Mouse (Mus musculus): Measurements from ENCODE around the gene S100a10. TPM values are rescaled to one million over a fixed set of nuclear protein-coding genes. Genes with fewer than 3 reads are reported as not detected.
A peak's percentile ranks its signal among the peaks of the same experiment; 100 is the strongest.

Gene S100a10
- total RNA-seq, 2 experiments from 2014 or later, result 166 to 192 TPM

DNA sequence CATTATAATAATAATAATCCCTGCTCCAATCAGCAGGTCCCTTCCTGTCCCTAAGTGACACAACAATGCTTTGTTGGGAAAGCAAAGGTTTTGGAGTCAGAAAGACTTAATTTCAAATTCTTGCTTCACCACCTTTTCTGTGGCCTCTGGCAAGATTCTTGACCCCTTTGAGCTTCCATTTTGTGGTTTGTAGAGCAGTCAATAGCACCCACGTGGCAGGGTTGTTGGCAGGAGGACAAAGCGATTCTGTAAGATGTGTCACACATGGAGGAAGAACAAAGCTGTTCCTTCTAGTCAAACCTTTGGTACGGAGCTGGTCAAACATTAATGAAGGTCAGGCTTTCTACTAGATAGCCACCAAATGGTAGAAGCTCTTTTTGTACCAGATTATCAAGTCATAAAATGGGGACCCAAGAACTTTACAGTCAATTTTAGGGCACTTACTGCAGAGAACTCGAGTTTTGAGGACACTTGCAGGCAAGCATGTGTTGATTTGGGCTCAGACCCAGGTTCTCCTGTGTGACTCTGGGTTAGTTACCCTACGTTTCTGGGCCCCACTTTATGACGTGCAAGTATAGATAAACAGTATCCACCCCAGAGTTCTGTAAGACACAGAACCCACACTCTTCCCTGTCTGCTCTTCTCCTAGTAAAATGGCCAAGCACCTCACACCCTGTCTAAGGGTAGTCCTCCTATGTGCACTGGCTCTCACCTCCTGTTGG is 24.6 kb downstream of the S100a10 start:
- peak; percentile 52 to 65 for DNase-seq

- DNase-seq, result no peak
Observed at GRCm38 (mm10) chr3:93580039-93580403, 25.1 kb downstream of the S100a10 start.

DNA sequence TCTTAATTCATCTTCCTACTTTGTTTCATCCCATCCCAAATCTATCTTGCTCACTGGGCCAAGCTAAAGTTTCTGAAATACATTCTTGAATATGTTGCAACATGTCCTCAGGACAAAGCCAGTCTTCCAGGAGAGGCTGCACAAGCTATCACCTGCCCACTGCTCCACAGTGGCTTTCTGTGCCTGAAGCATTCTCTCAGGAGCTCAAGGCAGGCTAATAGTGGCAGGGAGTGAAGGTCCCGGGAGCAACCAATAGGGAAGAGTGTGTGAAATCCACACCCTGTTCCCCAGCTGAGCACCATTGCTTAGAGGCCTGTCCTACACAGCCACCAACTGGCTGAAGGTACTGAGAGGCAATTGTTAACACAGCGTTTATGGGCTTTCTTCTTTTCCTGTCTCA is 26.1 kb downstream of the S100a10 start:
- DNase-seq, result no peak

DNA sequence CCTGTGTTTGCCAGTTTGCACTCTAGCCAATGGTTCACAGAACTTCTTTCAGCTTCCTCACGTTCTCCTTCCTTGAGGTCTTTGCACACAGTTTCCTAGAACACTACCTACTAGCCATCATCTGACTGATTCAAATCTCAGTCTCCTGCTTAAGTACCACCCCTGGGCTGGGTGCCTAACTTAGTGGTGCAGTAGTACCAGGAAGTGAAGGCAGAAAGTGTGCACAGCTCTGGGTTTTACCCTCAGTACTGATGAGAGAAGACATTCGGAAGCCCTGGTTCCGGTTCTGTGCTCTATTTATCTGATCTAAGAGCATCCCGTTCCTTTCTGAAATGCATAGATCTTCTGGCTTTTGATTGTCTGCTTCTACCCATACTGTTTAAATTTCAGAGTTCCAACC is 26.8 kb downstream of the S100a10 start:
- no peak for DNase-seq

DNA sequence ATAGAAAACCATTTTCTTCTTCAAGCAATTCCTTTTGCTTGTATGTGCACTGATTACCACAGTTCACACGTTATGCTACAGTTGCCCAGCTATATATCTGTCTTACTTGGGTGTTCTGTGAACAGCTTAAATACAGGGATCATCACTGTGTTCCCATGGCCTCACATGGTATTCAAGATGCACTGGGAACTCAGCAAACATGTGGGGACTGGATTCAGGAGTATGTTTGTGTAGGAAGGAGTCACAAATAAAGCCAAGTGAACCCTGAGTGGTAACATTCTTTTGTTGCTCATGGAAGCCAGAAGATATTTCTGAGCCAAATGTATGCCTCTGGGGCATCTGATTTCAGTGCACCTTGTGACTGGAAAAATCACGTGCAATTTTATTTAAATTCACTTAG is 28.2 kb downstream of the S100a10 start:
- no peak for DNase-seq

DNA sequence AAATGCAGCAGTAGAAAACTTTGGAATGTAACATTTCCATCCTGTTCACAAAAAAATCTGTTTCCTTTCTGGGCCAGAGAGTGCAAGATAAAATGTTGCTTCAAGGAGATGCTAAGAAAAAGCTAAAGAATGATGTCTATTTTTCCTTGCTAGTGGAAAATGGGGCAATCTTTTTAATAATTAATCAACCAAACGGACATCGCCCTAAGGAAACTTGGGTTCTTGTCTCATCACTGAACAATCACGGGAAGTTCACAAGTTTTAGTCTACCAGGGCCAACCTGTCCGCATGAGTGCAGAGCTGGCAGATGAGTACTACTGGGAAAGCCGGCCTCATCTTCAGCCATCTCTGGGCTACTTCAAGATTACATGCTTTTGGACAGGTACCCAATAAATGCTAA is 34.7 kb downstream of the S100a10 start:
- DNase-seq, result no peak

- DNase-seq, result no peak
Observed at GRCm38 (mm10) chr3:93590256-93590655, 35.4 kb downstream of the S100a10 start.

GRCm38 (mm10) chr3:93592100-93592499 is 37.2 kb downstream of the S100a10 start:
- no peak for DNase-seq

DNA sequence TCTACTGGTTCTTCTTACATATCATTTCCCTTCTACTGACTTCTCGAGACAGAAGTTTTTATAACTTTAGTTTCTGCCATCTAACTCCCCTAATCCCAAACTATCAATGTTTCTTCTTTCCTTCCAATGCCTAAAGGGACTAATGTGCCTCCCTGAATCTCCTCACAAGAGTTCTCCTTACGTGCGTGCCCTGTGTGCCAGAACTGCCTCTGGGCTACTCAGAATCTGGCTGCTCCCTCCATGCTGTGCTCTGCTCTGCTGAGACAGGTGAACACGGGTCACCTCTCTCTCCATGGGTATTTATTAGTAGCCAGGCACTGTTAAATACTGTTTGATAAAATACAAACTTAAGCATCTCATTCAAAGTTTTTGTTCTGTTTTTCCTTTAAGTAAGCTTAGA is 38.1 kb downstream of the S100a10 start:
- no peak for DNase-seq

DNA sequence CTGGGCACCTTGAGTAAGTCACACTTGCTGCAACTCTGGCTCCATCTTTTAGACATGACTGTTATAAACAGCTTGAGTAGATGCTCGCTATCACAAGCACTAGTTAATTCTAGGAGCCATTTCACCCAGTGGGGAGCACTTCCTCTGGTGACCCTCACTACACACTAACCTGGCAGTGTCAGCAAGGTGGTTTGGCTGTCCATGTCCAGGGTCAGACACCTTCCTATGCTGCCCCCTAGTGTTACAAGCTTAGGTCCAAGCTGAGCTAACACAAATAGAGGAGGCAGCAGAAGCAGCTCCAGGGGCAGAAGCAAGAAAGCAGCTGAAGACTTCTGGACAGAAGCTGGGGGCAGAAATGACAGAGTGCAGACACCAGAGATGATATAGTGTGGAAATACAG is 38.6 kb downstream of the S100a10 start:
- DNase-seq, result peak; percentile 62 to 77

- no peak for DNase-seq
Observed at GRCm38 (mm10) chr3:93596632-93597031, 41.8 kb downstream of the S100a10 start.

DNA sequence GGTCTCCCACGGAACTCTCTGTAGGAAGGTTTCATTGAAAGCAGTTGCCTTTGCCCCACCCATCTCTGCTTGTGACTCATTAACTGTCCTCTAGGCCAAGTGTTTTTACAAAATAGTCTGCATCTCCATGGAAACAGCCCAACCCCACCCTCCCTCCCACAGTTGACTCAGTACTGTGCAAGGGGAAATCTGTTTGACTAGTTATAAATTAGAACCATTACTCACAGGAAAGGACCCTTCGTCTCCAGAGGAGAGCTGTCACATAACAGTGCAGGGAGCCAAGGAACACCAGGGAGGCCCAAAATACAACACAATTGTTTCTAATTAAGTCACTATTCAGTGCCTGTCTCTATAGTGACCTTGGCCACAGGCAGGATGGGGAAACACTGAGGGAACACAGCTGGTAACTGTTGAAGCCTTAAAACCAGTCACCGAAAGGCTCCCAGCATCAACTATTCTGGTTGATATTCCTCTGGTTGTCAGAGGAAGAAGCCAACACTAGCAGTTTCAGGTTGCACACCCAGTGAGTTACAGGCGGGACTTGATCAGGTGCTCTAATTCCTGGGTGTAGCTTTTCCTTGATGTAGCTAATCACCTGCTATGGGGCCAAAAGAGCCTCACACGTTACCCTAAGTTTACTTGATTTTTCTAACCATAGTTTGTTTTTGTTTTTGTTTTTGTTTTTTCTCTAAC is 42.5 kb downstream of the S100a10 start:
- peak; percentile 65 to 76 for DNase-seq

- no peak for DNase-seq
Observed at GRCm38 (mm10) chr3:93597970-93598369, 43.1 kb downstream of the S100a10 start.

DNA sequence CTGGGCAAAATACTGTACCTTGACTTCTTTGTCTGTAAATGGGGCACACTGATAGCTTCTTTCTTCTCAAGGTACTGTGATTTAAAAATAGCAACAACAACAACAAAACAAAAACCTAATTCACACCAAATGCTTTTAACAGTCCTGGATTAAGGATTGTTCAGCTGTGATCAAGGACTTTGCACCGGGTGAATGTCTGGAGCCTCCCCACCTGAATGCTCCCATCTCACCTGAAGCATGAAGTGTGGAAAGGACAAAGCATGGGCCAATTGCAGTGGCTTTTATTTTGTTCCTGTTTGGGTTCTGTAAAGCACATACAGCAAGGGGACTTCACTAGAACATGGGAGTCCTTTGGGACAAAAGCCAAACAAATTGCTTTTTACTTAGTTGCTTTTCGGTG is 45.3 kb downstream of the S100a10 start:
- no peak for DNase-seq

DNA sequence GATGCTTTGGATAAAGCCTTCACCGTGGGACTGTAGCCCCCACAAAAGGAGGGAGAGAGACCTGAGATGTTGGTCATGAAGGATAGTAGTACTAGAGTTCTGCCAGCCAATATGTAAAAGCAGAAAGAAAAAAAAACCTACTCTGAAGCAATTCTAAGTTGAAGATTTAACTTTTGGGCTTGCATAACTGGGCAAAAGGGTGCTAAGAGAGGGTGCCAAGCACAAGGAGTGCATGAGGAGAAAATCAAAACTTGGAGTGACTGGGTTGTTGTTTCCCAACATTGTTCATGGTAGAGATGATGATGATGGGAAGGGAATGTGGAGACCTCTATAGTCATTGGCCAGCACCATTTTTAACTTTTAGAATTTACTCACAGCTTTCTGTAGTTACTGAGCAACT is 47.0 kb downstream of the S100a10 start:
- peak in 1 of 2 experiments; percentile 12 for DNase-seq

DNA sequence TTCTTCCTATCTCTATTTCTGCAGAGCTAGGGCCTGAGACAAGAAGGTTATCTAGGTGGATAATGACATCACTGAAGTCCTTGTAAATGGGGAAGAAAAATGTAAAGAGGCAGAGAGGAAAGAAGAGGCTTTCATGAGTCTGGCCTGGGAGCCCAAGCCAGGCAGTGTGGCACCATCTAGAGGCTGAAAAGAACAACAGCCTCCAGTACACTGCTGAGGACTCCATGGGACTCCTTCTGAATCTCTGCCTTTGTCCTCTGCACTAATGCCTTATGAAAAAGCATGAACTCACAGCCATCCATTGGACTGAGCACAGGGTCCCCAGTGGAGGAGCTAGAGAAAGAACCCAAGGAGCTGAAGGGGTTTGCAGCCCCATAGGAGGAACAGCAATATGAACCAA is 54.1 kb downstream of the S100a10 start:
- DNase-seq, result peak; percentile 35 to 41

Other genes with a start within 250 kb of the S100a10 start
- not detected for gene Hrnr, start 235.3 kb upstream of the S100a10 start, total RNA-seq (2021)
- not detected for gene Rptn, start 161.4 kb upstream of the S100a10 start, total RNA-seq (2021)
- gene Tchh, start 112.8 kb upstream of the S100a10 start, total RNA-seq (2021), result under 1 TPM; 0.23 to 0.89 TPM
- under 1 TPM; 0.13 to 0.92 TPM for gene Tchhl1, start 86.3 kb upstream of the S100a10 start, total RNA-seq (2021)
- gene S100a11, start 34.6 kb upstream of the S100a10 start, total RNA-seq (2021), result 100 to 1,000 TPM; 207 to 231 TPM
- gene Tdpoz2, start 97.6 kb downstream of the S100a10 start, total RNA-seq (2021), result under 1 TPM in 1 of 2 experiments, not detected in 1; 0.46 TPM
- not detected for gene Tdpoz1, start 121.2 kb downstream of the S100a10 start, total RNA-seq (2021)
- gene Gm37596, start 138.0 kb downstream of the S100a10 start, total RNA-seq (2021), result not detected
- not detected for gene Gm5773, start 217.9 kb downstream of the S100a10 start, total RNA-seq (2021)
- gene Tdpoz4, start 241.3 kb downstream of the S100a10 start, total RNA-seq (2021), result not detected